Mouse (Mus musculus) hindbrain, embryonic 11.5 days (tissue): ENCODE results near the gene Kcnq1. TPM values are rescaled to one million over a fixed set of nuclear protein-coding genes. Genes with fewer than 3 reads are reported as not detected.

Source experiments
- ATAC-seq: fragments of 200-750 bp; cut with Nextera tagmentation; 2 replicates; pipeline ENCODE4 v1.8.0; 2017; ENCODE audit warnings: mild to moderate bottlenecking, moderate TSS enrichment, moderate library complexity; ENCODE audit not compliant: low FRiP score
- DNase-seq: peaks from one replicate; pipeline ENCODE4 v3.0.0-alpha.2; 2015; ENCODE audit warnings: low spot score
- H3K27ac ChIP-seq: fragments of 300-500 bp; sonication (generic); 2 replicates; pipeline ENCODE4 v1.5.1; 2014; ENCODE audit warnings: mild to moderate bottlenecking, low read depth, low read length
- H3K27me3 ChIP-seq: fragments of 300-500 bp; sonication (generic); 2 replicates; pipeline ENCODE4 v1.6.1; 2014; ENCODE audit warnings: mild to moderate bottlenecking, low read length, moderate library complexity, mixed read lengths; ENCODE audit not compliant: control insufficient read depth, insufficient read depth
- H3K36me3 ChIP-seq: fragments of 300-500 bp; sonication (generic); 2 replicates; pipeline ENCODE4 v1.6.1; 2014; ENCODE audit warnings: mild to moderate bottlenecking, low read length, moderate library complexity, mixed read lengths; ENCODE audit not compliant: control insufficient read depth, insufficient read depth
- H3K4me1 ChIP-seq: fragments of 300-500 bp; sonication (generic); replicated peaks from 2 replicates; pipeline ENCODE4 v1.6.1; 2014; ENCODE audit warnings: low read length, mixed read lengths; ENCODE audit not compliant: control insufficient read depth, insufficient read depth
- H3K4me2 ChIP-seq: fragments of 300-500 bp; sonication (generic); replicated peaks from 2 replicates; pipeline ENCODE4 v1.6.1; 2014; ENCODE audit warnings: mild to moderate bottlenecking, low read depth, low read length
- H3K4me3 ChIP-seq: fragments of 300-500 bp; sonication (generic); 2 replicates; pipeline ENCODE4 v1.5.1; 2014; ENCODE audit warnings: low read depth, low read length
- H3K9ac ChIP-seq: fragments of 300-500 bp; sonication (generic); 2 replicates; pipeline ENCODE4 v1.6.1; 2014; ENCODE audit warnings: low read depth, low read length
- H3K9me3 ChIP-seq: fragments of 300-500 bp; sonication (generic); 2 replicates; pipeline ENCODE4 v1.6.1; 2016; ENCODE audit warnings: low read length; ENCODE audit not compliant: control insufficient read depth
- WGBS: fragments of 180-500 bp; shearing (Covaris S2); extraction: QIAGEN DNeasy Blood & Tissue Kit; methylation state at CpG from one replicate; pipeline ENCODE4 v1.1.7; 2014; 5-methylcytosine and 5-hydroxymethylcytosine counted together
- polyA plus RNA-seq: library from polyadenylated mRNA; unstranded; fragments of >200 nt; fragmentation: Nextera tagmentation; extraction: Ambion mirVana; gene quantifications from 2 replicates; pipeline ENCODE4 v1.2.1, GENCODE M21; 2014

The Kcnq1 gene
- polyA plus RNA-seq, 1 experiment from 2014 or later = 1.7 TPM

GRCm38 (mm10) chr7:143364092-143364832 is 258.1 kb downstream of the Kcnq1 start:
- no peak overlapping the region for H3K9ac ChIP-seq
- DNase-seq (no peak), ATAC-seq (no peak)
- H3K4me1 ChIP-seq = no peaks in the 10 kb centered on the region
- H3K4me3 ChIP-seq = no peak overlapping the region
- WGBS = 95% methylated on average over 7 of the region's 7 CpGs
- no peaks in the 10 kb centered on the region for H3K9me3 ChIP-seq
- H3K27me3 ChIP-seq = no peaks in the 10 kb centered on the region
- H3K27ac ChIP-seq = no peak overlapping the region
- no peaks in the 10 kb centered on the region for H3K36me3 ChIP-seq
- H3K4me2 ChIP-seq = no peak overlapping the region

GRCm38 (mm10) chr7:143364969-143365839 is 259.0 kb downstream of the Kcnq1 start:
- Histone ChIP-seq H3K27me3 (no peaks in the 10 kb centered on the region), H3K4me3 (no peak overlapping the region), H3K36me3 (no peaks in the 10 kb centered on the region), H3K9ac (no peak overlapping the region), H3K4me2 (no peak overlapping the region), H3K4me1 (no peaks in the 10 kb centered on the region), H3K27ac (no peak overlapping the region), H3K9me3 (no peaks in the 10 kb centered on the region)
- DNase-seq = no peak
- no peak for ATAC-seq
- 80% methylated on average over 8 of the region's 8 CpGs for WGBS

- Histone ChIP-seq H3K9me3 (no peaks in the 10 kb centered on the region), H3K4me1 (no peaks in the 10 kb centered on the region), H3K4me2 (no peak overlapping the region), H3K9ac (no peak overlapping the region), H3K27me3 (no peaks in the 10 kb centered on the region), H3K27ac (no peak overlapping the region), H3K4me3 (no peak overlapping the region), H3K36me3 (no peaks in the 10 kb centered on the region)
- ATAC-seq (no peak), DNase-seq (no peak)
- whole genome bisulfite sequencing = 70% methylated on average over 20 of the region's 20 CpGs
Measured at GRCm38 (mm10) chr7:143367366-143368266, 261.5 kb downstream of the Kcnq1 start.

DNA sequence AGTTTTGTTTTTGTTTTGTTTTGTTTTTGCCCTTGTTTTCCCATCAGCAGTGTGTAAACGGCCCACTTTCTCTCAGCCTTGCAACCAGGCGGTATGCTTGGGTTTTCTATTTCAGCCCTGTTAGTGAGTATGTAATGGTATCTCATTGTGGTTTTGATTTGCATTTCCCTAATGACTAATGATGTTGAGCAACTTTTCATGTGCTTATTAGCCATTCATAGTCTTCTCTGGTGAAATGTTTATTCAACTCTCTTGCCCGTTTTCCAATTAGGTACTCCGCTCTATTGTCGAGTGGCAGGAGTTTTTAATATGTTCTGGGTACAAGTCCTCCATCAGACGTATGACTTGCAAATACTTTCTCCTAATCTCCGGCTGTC is 262.1 kb downstream of the Kcnq1 start:
- no peak for ATAC-seq
- H3K27me3 ChIP-seq = no peaks in the 10 kb centered on the region
- no peaks in the 10 kb centered on the region for H3K4me1 ChIP-seq
- no peak overlapping the region for H3K4me2 ChIP-seq
- DNase-seq = no peak
- H3K4me3 ChIP-seq = no peak overlapping the region
- H3K27ac ChIP-seq = no peak overlapping the region
- no peak overlapping the region for H3K9ac ChIP-seq
- no peaks in the 10 kb centered on the region for H3K36me3 ChIP-seq
- no peaks in the 10 kb centered on the region for H3K9me3 ChIP-seq
- WGBS = 62% methylated on average over 7 of the region's 7 CpGs

DNA sequence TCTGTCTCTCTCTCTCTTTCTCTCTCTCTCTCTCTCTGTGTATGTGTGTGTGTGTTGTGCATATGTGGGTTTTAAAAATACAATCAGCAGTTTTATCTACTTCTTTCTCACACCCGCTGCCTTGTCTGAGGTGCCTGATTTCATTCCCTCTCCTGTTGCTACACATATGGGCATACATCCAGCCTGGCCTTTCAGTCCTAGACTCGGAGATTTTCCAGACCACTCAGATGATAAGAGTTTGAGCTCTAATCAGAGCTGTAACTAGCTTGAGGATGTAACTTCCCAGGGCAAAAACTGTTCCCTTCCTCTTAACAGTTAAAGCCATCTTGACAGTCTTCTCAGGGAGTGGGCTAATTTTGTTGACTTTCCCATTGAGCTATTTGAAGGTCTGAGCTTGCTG is 265.2 kb downstream of the Kcnq1 start:
- Histone ChIP-seq H3K9me3 (no peaks in the 10 kb centered on the region), H3K9ac (no peak overlapping the region), H3K27ac (no peak overlapping the region), H3K4me2 (no peak overlapping the region), H3K4me1 (no peaks in the 10 kb centered on the region), H3K36me3 (no peaks in the 10 kb centered on the region), H3K4me3 (no peak overlapping the region), H3K27me3 (no peaks in the 10 kb centered on the region)
- DNase-seq (no peak), ATAC-seq (no peak)
- 84% methylated on average over 2 of the region's 2 CpGs for WGBS

DNA sequence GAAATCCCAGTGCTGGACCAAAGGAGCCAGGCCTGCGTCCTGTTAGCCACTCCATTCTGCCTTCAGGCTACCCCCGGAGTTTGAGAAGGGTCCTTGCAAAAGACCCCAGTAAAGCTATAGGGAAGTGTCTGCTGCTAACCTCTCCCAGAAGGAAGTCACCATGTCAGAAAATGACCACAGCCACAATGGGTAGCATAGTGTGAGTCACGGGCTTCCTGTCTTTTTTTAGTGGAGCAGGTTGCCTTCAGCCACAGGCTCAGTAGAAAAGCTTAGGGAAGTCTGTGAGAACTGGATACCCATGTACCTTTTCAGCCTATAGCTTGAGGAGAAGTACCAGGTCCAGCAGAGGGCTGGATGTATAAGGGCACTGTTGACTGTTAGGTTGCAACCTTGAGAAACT is 267.1 kb downstream of the Kcnq1 start:
- WGBS = 67% methylated on average over 3 of the region's 3 CpGs
- Histone ChIP-seq H3K9me3 (no peaks in the 10 kb centered on the region), H3K9ac (no peak overlapping the region), H3K4me1 (no peaks in the 10 kb centered on the region), H3K4me3 (no peak overlapping the region), H3K36me3 (no peaks in the 10 kb centered on the region), H3K27ac (no peak overlapping the region), H3K27me3 (no peaks in the 10 kb centered on the region), H3K4me2 (no peak overlapping the region)
- ATAC-seq (no peak), DNase-seq (no peak)

DNA sequence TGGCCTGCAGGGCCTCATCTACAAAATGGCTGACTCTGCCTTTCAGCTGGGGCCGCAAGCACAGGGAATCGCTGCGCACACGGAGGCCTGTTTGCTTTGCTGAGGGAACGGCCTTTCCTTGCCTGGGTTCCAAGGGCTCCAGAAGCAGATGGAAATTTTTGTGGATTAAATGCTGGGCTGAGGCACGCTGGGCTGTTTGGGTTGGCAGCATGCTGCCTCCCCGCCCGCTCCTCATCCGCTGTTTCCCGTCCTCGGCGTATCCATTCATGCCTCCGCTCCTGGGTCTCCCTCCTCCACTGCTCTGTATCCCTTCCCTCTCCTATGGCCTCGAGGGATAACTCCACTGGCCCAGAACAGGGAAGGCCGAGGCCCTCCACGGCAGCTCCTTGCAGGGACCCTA is 269.8 kb downstream of the Kcnq1 start:
- 84% methylated on average over 16 of the region's 16 CpGs for WGBS

GRCm38 (mm10) chr7:143380466-143381073 is 274.4 kb downstream of the Kcnq1 start:
- Histone ChIP-seq H3K27ac (no peak overlapping the region), H3K4me2 (no peak overlapping the region), H3K4me3 (no peak overlapping the region), H3K4me1 (no peaks in the 10 kb centered on the region), H3K27me3 (no peaks in the 10 kb centered on the region), H3K9me3 (no peaks in the 10 kb centered on the region), H3K36me3 (no peaks in the 10 kb centered on the region), H3K9ac (no peak overlapping the region)
- DNase-seq = no peak
- WGBS = 75% methylated on average over 20 of the region's 20 CpGs
- ATAC-seq = no peak

More for the DNA sequence above, 269.8 kb downstream of the Kcnq1 start:
- H3K4me3 ChIP-seq = no peak overlapping the region
- no peak for DNase-seq
- no peaks in the 10 kb centered on the region for H3K4me1 ChIP-seq
- ATAC-seq = no peak
- H3K36me3 ChIP-seq = no peaks in the 10 kb centered on the region
- H3K9me3 ChIP-seq = no peaks in the 10 kb centered on the region
- no peak overlapping the region for H3K27ac ChIP-seq
- no peak overlapping the region for H3K4me2 ChIP-seq
- no peak overlapping the region for H3K9ac ChIP-seq
- H3K27me3 ChIP-seq = no peaks in the 10 kb centered on the region
